Mouse (Mus musculus) limb, embryonic 14.5 days (tissue): Measurements from ENCODE around the gene Atxn10. TPM values are rescaled to one million over a fixed set of nuclear protein-coding genes. Genes with fewer than 3 reads are reported as not detected.
"Not testable (repeated sequence)": the region's sequence is repeated elsewhere in the genome, so short reads cannot be mapped to it uniquely, and the experiment has no call there.

Experiments
- ATAC-seq: fragments of 200-750 bp; cut with Nextera tagmentation; 2 replicates; pipeline ENCODE4 v1.8.0; 2017; ENCODE audit warnings: low read depth, moderate number of reproducible peaks, moderate TSS enrichment; ENCODE audit not compliant: low FRiP score
- DNase-seq: peaks from one replicate; pipeline ENCODE4 v3.0.0-alpha.2; 2015; ENCODE audit warnings: low spot score
- H3K27ac ChIP-seq: fragments of 300-500 bp; sonication (generic); replicated peaks from 2 replicates; pipeline ENCODE4 v1.5.1; 2014; ENCODE audit warnings: low read depth, mild to moderate bottlenecking, low read length, moderate library complexity, mixed read lengths
- H3K27me3 ChIP-seq: fragments of 300-500 bp; sonication (generic); 2 replicates; pipeline ENCODE4 v1.6.1; 2014; ENCODE audit warnings: low read length, mixed read lengths; ENCODE audit not compliant: control insufficient read depth, insufficient read depth
- H3K36me3 ChIP-seq: fragments of 300-500 bp; sonication (generic); 2 replicates; pipeline ENCODE4 v1.6.1; 2014; ENCODE audit warnings: mild to moderate bottlenecking, low read length, moderate library complexity, mixed read lengths; ENCODE audit not compliant: control insufficient read depth, insufficient read depth
- H3K4me1 ChIP-seq: fragments of 300-500 bp; sonication (generic); 2 replicates; pipeline ENCODE4 v1.6.1; 2014; ENCODE audit warnings: antibody characterized with exemption, low read length, mixed read lengths; ENCODE audit not compliant: control insufficient read depth, insufficient read depth
- H3K4me2 ChIP-seq: fragments of 300-500 bp; sonication (generic); replicated peaks from 2 replicates; pipeline ENCODE4 v1.6.1; 2014; ENCODE audit warnings: low read depth, mild to moderate bottlenecking, low read length, moderate library complexity; ENCODE audit not compliant: severe bottlenecking
- H3K4me3 ChIP-seq: fragments of 300-500 bp; sonication (generic); replicated peaks from 2 replicates; pipeline ENCODE4 v1.5.1; 2014; ENCODE audit warnings: low read length
- H3K9ac ChIP-seq: fragments of 300-500 bp; sonication (generic); 2 replicates; pipeline ENCODE4 v1.6.1; 2014; ENCODE audit warnings: mild to moderate bottlenecking, low read depth, low read length, moderate library complexity; ENCODE audit not compliant: severe bottlenecking
- H3K9me3 ChIP-seq: fragments of 300-500 bp; sonication (generic); 2 replicates; pipeline ENCODE4 v1.6.1; 2016; ENCODE audit warnings: low read length; ENCODE audit not compliant: control insufficient read depth
- POLR2A ChIP-seq: fragments of 200-500 bp; IDR thresholded peaks from 2 replicates; pipeline ENCODE4 v1.8.0; 2012; ENCODE audit warnings: inconsistent platforms, mild to moderate bottlenecking, moderate library complexity, borderline replicate concordance; ENCODE audit not compliant: insufficient read depth, insufficient read length; ENCODE audit errors: extremely low read depth
- WGBS: fragments of 180-500 bp; shearing (Covaris S2); extraction: QIAGEN DNeasy Blood & Tissue Kit; methylation state at CpG from one replicate; pipeline ENCODE4 v1.1.7; 2014; 5-methylcytosine and 5-hydroxymethylcytosine counted together
- polyA plus RNA-seq, 2 experiments: library from polyadenylated mRNA; depleted of rRNA in 1 of 2; stranded (reverse) in 1 of 2; unstranded in 1 of 2; fragments of >200 nt; fragmentation: Nextera tagmentation in 1 of 2; extraction: Ambion mirVana in 1 of 2; gene quantifications; 2 replicates each; pipeline versions ENCODE4 v1.2.1 to v1.2.3; 2012 to 2014

The Atxn10 gene
- polyA plus RNA-seq, 2 experiments = 187 to 300 TPM

- no peak for TF ChIP-seq POLR2A
- no peak for ATAC-seq
These were observed 11.6 kb upstream of the Atxn10 start for GRCm38 (mm10) chr15:85324426-85324825.

GRCm38 (mm10) chr15:85327808-85328207, 8.2 kb upstream of the Atxn10 start:
- no peak overlapping the region for H3K4me2 ChIP-seq
- H3K9me3 ChIP-seq = no peaks in the 10 kb centered on the region
- H3K9ac ChIP-seq = no peak overlapping the region
- H3K27ac ChIP-seq = no peak overlapping the region
- WGBS = 48% methylated on average over 11 of the region's 11 CpGs
- H3K36me3 ChIP-seq = no peaks in the 10 kb centered on the region
- DNase-seq (no peak), ATAC-seq (no peak)
- no peak overlapping the region for H3K4me3 ChIP-seq
- no peaks in the 10 kb centered on the region for H3K4me1 ChIP-seq
- no peak for TF ChIP-seq POLR2A
- no peaks in the 10 kb centered on the region for H3K27me3 ChIP-seq

More at GRCm38 (mm10) chr15:85324426-85324825, 11.6 kb upstream of the Atxn10 start:
- H3K4me3 ChIP-seq = no peak overlapping the region
- H3K4me2 ChIP-seq = no peak overlapping the region
- DNase-seq = no peak
- H3K27ac ChIP-seq = no peak overlapping the region
- no peaks in the 10 kb centered on the region for H3K27me3 ChIP-seq
- H3K9me3 ChIP-seq = no peaks in the 10 kb centered on the region
- no peak overlapping the region for H3K9ac ChIP-seq
- WGBS = 91% methylated on average over 1 of the region's 1 CpGs
- no peaks in the 10 kb centered on the region for H3K4me1 ChIP-seq
- H3K36me3 ChIP-seq = no peaks in the 10 kb centered on the region

DNA sequence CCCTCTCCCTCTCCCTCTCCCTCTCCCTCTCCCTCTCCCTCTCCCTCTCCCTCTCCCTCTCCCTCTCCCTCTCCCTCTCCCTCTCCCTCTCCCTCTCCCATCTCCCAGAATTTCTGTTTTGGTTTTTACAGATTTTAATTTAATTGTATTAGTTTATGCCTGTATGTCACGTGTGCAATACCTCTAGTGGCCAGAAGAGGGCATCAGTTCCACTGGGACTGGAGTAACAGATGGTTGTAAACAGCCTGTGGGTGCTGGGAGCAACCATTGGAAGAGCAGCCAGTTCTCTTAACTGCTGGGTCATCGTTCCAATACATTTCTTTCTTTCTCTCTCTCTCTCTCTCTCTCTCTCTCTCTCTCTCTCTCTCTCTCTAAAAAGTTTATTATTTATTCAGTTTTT, 7.6 kb upstream of the Atxn10 start:
- WGBS = 88% methylated on average over 2 of the region's 2 CpGs
- H3K9me3 ChIP-seq, H3K9ac ChIP-seq, H3K4me3 ChIP-seq, H3K36me3 ChIP-seq, H3K27ac ChIP-seq, DNase-seq, H3K4me1 ChIP-seq, H3K27me3 ChIP-seq, ATAC-seq, H3K4me2 ChIP-seq: not testable (repeated sequence)

- ATAC-seq (no peak), DNase-seq (no peak)
- Histone ChIP-seq H3K4me3 (no peak overlapping the region), H3K27me3 (no peaks in the 10 kb centered on the region), H3K9me3 (no peaks in the 10 kb centered on the region), H3K27ac (no peak overlapping the region), H3K9ac (no peak overlapping the region), H3K36me3 (no peaks in the 10 kb centered on the region), H3K4me1 (no peaks in the 10 kb centered on the region), H3K4me2 (no peak overlapping the region)
- no peak for TF ChIP-seq POLR2A
- WGBS = 92% methylated on average over 5 of the region's 5 CpGs
These were observed 6.9 kb upstream of the Atxn10 start for GRCm38 (mm10) chr15:85329096-85329495.

- Histone ChIP-seq H3K9ac (no peak overlapping the region), H3K4me3 (no peak overlapping the region), H3K4me1 (no peaks in the 10 kb centered on the region), H3K27me3 (no peaks in the 10 kb centered on the region), H3K9me3 (no peaks in the 10 kb centered on the region), H3K27ac (no peak overlapping the region), H3K4me2 (no peak overlapping the region), H3K36me3 (no peaks in the 10 kb centered on the region)
- 75% methylated on average over 6 of the region's 6 CpGs for whole genome bisulfite sequencing
- DNase-seq = no peak
- no peak for TF ChIP-seq POLR2A
- no peak for ATAC-seq
These were observed 6.0 kb upstream of the Atxn10 start for GRCm38 (mm10) chr15:85330024-85330423.

DNA sequence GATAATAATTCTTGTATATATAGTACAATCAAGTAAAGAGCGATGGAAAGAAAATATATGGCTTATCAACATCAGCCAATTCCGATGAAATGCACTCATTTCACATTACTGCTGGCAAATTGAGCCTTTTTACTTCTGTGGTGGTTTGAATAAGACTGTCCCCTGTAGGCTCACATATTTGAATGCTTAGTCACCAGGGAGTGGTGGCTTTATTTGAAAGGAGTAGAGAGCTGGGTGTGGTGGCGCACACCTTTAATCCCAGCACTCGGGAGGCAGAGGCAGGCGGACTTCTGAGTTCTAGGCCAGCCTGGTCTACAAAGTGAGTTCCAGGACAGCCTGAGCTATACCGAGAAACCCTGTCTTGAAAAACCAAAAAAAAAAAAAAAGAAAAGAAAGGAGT, 2.5 kb upstream of the Atxn10 start:
- not testable (repeated sequence) for DNase-seq
- WGBS = 91% methylated on average over 6 of the region's 6 CpGs

More for the DNA sequence above, 2.5 kb upstream of the Atxn10 start:
- not testable (repeated sequence) for H3K9me3 ChIP-seq, H3K4me3 ChIP-seq, H3K27me3 ChIP-seq, H3K27ac ChIP-seq, H3K4me1 ChIP-seq, H3K9ac ChIP-seq, H3K4me2 ChIP-seq, ATAC-seq, H3K36me3 ChIP-seq
